Mouse (Mus musculus) frontal cortex, postnatal 10 days (tissue): Measurements from ENCODE around the gene Tbc1d22a.
A peak's percentile ranks its signal among the peaks of the same experiment; 100 is the strongest.
"Not testable (repeated sequence)": the region's sequence is repeated elsewhere in the genome, so short reads cannot be mapped to it uniquely, and the experiment has no call there.

ENCODE experiments used
- DNase-seq, 2 experiments: peaks; one replicate each; pipeline ENCODE4 v3.0.0; 2022; ENCODE audit warnings: low spot score in 2 of 2, mixed read lengths in 1 of 2

The Tbc1d22a gene

DNA sequence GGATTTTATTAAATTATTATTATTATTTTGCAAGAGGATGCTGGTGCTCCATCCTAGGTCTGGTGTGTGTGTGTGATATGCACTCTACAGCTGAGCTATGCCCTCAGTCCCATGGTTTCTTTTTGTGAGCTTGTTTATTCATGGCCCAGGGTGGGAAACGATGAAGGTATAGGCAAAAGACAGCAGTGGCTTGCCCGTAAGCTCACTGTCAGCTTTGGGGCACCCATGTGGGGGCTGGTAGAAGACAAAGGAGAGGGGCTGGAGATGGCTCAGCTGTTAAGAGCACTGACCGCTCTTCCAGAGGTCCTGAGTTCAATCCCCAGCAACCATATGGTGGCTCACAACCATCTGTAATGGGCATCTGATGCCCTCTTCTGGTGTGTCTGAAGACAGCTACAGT is 32.9 kb upstream of the Tbc1d22a start:
- not testable (repeated sequence) for DNase-seq

DNA sequence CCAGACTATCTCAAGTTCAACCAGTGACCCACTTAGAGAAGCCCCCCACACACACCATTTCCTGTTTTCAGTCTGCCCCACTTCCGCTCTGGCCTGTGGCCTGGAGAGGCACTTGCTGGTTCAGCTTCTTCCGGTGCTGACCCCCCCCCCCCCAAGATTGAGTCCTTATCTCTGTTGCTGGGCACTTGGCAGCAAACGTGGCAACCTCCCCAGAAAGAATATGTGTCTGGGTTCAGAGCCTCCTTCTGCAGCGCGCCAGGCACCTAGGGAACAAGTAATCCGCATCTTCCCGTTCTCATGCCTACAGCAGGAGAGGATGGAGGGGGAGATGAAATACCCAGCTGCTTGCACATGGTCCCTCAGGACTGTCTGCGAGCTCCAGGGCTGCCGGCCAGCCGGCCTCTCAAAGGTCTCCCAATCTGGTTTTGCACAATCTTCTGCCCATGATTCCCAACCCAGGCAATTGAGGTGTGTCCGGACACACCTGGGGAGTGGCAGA is 32.3 kb upstream of the Tbc1d22a start:
- no peak for DNase-seq

- DNase-seq: peak in 1 of 2 experiments; percentile 65
Observed at GRCm38 (mm10) chr15:86182646-86183045, 31.6 kb upstream of the Tbc1d22a start.

DNA sequence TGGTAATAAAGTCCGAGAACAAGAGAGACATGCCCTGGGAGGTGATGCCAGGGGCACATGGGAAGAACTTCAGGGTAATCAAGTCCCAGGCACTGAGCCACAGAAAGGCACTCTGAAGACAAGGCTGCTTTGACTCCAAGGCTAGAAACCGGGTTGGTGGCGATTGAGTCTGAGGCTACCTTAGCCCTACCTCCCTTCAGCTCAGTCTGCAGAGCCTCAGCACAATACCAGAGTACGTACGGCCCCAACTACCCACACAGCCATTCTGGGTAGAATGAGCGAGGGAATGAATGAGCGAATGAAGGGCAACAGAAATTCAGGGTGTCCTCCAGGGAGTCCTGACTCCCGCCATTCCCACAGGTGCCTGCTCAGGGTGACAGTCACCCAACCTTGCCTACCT is 30.8 kb upstream of the Tbc1d22a start:
- no peak for DNase-seq

DNA sequence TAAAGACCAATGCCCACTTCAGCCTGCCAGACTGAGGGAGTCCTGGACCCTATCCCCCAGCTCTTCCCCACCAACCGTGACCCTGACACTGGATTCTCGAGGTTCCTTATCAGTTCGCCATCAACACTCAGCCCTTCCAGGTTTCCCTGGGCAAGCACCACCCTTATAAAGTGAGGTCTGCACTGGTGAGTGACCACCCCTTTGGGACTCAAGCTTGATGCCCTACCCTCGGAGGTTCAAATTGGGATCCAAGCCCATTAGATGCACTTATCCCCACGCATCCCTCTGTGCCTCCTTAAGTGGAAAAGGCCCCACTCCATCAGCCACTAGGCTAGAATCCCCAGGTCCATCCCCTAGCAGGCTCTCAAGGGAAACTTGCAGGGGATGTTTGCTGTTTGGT is 30.2 kb upstream of the Tbc1d22a start:
- no peak for DNase-seq

GRCm38 (mm10) chr15:86184851-86185688 is 29.2 kb upstream of the Tbc1d22a start:
- peak; percentile 40 to 49 for DNase-seq

DNA sequence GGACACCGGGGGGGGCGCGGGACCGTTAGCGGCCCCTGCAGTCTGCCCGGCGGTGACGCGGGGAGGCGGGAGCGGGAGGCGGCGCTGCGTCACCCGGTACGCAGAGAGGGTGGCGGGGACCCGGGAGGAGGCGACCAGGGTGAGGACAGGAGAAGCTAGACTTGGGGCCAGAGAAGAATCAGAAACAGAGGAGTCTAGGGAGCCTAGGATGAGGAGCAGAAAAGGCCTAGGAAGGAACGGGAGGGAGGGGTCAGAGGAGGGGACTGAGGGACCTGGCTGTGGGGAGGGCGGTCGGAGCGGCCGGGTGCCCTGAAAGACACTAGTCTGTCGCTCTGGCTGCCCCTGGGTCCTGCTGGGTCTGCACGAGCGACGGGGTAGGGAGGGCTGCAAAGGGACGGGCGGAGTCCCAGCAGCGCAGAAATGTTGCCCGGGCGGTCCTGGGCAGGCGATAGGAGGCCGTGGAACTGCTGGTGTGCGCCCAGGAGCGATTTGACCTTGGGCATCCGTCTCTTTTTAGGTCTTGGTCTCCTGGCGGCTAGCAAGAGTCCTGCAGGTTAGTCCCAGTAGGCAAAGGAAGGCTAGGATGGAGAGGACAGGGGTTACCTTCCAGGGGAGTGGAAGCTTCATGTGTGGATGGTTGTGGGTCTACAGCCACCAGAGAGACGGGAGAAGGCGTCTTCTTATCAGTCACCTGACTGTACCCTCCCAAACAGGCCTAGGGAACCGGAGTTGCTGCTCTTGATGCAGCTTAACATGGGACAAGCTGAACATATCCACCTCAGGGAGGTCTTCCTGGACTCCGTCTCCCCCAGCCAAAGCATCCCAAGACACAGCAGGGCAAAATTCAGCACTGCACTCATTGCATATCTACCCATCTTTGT is 28.3 kb upstream of the Tbc1d22a start, which contains the start of gene Cerk:
Cerk (minus strand) TSS at position 453 of the 881 bp plus-strand sequence.
- DNase-seq: peak; percentile 63 to 85

GRCm38 (mm10) chr15:86186686-86187085 is 27.6 kb upstream of the Tbc1d22a start:
- DNase-seq: no peak

- DNase-seq: no peak
Observed at GRCm38 (mm10) chr15:86188186-86188585, 26.1 kb upstream of the Tbc1d22a start.

- peak in 1 of 2 experiments; percentile 49 for DNase-seq
Observed at GRCm38 (mm10) chr15:86188746-86189470, 25.4 kb upstream of the Tbc1d22a start.

DNA sequence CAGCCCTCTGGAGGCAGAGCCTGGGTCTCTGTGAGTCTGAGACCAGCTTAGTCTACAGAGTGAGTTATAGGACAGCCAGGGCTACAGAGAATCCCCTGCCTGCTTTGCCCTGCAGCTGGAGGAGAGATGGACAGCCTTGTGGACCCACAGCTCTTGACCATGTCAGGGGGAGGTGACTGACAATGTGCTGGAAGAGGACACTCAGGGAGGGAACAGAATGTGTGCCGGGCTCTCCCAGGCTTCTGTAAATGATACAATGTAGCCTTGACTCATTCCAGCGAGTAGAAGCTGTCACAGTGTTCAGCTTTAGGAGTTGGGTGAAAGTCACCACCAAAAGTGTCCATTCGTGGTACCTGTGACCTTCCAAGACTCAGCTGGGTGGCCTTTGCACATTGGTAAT is 23.9 kb upstream of the Tbc1d22a start:
- no peak for DNase-seq

DNA sequence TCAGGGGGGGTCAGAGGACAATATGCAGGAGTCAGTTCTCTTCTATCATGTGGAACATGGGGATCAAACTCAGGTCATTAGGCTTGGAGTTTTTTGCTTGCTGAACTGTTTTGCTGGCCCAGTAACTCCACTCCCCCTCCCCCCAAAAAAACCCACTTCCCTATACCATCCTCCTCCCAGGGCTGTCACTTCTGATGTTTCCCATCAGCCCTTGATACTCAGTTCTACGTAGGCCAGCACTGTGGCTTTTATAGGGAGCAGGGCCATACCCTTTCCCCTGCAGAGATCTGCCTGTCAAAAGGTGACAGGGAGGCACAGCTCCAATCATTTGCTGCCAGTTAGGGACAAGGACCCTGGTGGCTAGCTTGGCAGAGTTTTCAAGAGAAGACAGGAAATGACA is 22.8 kb upstream of the Tbc1d22a start:
- DNase-seq: no peak

DNA sequence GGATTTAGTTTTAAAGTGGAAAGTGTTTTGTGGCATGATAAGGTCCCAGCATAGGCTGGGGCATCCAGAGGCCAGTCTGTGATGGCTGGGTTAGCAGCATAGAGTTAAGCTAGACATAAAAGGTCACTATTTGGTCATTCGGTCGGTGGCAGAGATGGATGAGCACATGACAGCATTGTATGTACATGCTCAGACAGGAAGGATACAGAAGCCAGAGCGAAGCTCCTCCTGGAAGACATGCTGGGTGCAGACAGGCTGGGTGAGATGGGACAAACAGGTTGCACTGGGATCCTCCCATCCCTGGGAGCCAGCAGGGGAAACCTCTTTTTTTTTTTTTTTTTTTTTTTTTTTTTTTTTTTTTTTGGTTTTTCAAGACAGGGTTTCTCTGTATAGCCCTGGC is 22.3 kb upstream of the Tbc1d22a start:
- DNase-seq: no peak

DNA sequence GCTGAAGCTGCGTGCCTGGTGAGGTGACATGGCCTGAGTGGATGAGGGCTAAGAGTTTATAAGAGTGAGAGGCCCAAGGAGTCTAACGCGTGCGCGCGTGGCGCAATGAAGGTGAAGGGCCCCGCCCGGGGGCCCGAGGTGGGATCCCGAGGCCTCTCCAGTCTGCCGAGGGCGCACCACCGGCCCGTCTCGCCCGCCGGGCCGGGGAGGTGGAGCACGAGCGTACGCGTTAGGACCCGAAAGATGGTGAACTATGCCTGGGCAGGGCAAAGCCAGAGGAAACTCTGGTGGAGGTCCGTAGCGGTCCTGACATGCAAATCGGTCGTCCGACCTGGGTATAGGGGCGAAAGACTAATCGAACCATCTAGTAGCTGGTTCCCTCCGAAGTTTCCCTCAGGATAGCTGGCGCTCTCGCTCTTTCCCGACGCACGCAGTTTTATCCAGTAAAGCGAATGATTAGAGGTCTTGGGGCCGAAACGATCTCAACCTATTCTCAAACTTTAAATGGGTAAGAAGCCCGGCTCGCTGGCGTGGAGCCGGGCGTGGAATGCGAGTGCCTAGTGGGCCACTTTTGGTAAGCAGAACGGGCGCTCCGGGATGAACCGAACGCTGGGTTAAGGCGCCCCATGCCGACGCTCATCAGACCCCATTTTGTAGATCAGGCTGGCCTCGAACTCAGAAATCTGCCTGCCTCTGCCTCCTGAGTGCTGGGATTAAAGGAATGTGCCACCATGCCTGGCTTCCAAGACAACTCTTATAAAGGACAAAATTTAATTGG is 19.4 kb upstream of the Tbc1d22a start:
- DNase-seq: not testable (repeated sequence)

DNA sequence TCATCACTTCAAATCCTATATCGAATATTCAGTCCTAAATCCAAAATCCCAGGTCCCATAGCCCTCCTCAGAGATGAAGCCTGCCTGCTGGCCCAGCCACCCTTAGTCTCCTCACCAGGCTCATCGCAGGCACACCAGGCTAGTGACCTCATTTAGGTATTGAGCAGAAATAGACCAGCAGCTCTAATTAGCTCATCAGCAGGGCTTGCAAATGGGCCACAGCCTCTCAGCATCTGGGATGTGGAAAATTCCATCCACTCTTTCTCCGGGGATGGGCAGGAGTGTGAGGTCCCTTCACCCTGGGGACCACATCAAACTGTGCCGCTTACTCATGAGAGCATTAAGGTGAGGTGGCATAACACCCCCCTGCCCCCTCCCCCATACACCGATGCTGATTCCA is 15.2 kb upstream of the Tbc1d22a start:
- no peak for DNase-seq

DNA sequence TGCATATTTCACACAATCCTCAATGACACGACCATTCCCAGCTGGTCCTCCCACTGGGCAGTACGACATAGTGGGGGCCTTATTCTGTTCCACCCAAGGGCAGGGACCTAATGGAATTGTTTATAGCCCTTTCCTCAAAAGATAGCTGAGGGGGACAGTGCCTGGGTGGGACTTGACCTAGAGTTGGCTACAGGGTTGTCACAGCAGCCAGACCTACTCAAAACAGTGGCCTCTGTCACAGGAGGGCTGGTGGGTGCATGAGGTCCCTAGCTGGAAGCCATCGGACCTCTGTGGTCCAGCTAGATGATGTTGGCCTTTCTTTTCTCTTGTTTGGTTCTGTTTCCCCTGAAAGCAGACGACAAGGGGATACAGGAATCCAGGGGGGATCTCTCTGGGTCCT is 14.8 kb upstream of the Tbc1d22a start:
- no peak for DNase-seq

DNA sequence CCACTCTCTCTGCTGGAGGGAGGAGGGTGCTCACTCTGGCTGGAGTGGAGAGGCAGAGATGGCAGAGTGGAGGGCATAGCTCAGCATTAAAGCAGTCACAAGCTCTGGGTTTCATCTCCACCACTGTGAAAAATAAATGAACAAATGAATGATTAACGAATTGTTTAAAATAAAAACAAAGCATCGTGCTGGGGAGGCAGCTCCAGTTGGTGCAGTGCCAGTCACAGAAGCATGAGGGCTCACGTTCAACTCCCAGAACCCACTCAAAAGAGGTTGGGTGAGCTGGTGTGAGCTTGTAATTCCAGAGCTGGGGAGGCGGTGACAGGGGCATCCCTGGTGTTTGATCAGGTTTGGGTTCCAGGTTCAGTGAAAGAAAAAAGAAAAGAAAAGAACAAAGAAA is 14.1 kb upstream of the Tbc1d22a start:
- DNase-seq: no peak

DNA sequence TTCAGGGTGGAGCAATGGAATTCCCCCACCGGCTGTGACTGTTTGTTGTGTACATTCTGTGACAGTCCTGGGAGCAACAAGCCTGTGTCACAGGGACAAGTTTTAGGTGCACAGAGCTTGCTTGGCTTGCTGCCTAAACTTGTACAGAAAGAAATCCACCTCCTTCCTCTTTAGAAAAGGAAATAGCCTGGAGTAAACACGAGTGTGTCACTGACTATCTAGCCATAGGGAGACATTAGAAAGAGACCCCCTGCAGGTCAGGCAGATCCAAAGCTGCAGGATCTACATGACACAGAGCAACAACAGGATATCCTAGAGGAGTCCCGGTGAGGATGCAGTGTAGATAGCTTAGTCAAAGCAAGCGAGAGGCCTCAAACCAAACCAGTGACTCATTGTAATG is 13.2 kb upstream of the Tbc1d22a start:
- no peak for DNase-seq

DNA sequence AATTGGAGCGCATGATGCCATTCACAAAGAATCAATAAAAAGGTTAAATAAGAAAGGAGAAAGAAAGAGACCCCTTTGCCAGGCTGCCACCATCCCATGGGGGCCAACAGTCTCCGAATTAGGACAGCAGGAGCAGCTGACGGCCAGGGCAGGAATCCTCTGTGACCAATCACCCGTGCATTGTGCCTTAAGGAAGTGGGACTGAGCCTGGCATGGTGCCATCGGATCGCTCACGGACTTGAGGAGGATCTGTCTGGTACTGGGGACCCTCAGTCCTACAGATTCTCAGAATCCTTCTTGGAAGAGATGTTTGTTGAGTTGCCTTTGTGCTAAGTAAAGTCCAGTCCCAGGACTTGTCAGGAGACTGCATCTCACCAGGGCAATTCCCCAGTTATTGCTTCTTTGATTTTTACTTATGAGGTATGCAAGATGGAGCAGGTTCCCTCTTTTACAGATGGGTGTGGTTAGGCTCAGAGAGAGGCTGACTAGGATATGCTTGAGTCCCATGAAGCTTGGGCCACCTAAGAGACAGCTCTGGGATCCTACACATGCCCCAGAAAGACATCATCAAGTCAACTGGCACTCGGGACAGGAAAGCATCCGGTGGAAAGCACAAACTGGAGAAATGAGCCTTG is 12.4 kb upstream of the Tbc1d22a start:
- no peak for DNase-seq

DNA sequence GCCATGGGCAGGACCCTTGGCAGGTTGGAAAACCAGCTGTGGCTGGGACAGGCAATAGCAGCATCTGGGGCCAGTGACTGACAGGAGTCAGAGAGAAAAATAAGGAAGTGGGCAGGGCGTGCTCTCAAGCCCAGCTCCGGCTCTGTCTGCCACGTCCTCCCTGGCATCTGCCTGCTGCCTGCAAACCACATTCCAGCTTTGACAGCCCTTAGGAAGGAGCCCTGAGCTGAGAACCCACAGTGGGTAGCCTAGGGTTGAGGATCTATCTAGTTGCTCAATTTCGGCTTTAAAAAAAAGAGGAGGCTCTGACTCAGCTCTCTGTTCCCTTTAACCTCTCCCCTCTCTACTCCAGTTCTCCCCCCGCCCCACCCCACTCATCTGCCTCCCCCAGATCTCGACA is 11.6 kb upstream of the Tbc1d22a start:
- no peak for DNase-seq
